Mouse (Mus musculus) erythroblast, embryonic 14.5 days (primary cell): ENCODE data around the gene Lcp2.
"Not testable (repeated sequence)": the region's sequence is repeated elsewhere in the genome, so short reads cannot be mapped to it uniquely, and the experiment has no call there.

ENCODE experiments used
- GATA1 ChIP-seq: IDR thresholded peaks from 2 replicates; pipeline ENCODE4 v1.6.1; 2012; ENCODE audit warnings: low read length, inconsistent platforms, mixed read lengths
- TAL1 ChIP-seq: IDR thresholded peaks from 3 replicates; pipeline ENCODE4 v1.6.1; 2012; ENCODE audit warnings: low read length, inconsistent platforms, mixed read lengths

DNA sequence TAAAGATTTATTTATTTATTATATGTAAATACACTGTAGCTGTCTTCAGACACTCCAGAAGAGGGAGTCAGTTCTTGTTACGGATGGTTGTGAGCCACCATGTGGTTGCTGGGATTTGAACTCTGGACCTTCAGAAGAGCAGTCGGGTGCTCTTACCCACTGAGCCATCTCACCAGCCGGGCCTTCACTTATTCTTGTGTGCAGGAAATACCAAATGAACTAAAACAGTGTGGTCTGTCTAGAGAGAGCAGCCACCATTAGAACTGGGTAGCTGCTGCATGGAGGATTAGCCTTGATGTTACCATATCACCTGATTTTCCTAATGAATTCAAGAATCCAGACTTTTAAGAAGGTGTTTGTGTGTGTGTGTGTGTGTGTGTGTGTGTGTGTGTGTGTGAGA is 79.0 kb downstream of the Lcp2 start:
- TF ChIP-seq GATA1, TAL1: not testable (repeated sequence)
